Mouse (Mus musculus) urinary bladder, postnatal 36 days (tissue): Measurements from ENCODE around the gene Tbc1d22b.
"Not testable (repeated sequence)": the region's sequence is repeated elsewhere in the genome, so short reads cannot be mapped to it uniquely, and the experiment has no call there.

Experiments
- DNase-seq, 2 experiments: peaks; one replicate each; pipeline ENCODE4 v3.0.0; 2022; ENCODE audit warnings: low spot score in 2 of 2, mixed read lengths in 1 of 2

Tbc1d22b gene

GRCm38 (mm10) chr17:29549543-29550428 is at the start of gene Tbc1d22b, which contains the start of gene Gm17657:
TSS of gene Tbc1d22b (plus strand) at chr17:29549785.
TSS of gene Gm17657 (minus strand) at chr17:29549638.
- DNase-seq: peak; percentile 91 to 94

- DNase-seq: no peak
Measured at GRCm38 (mm10) chr17:29500243-29500740, 49.3 kb upstream of the Tbc1d22b start.

- no peak for DNase-seq
Measured at GRCm38 (mm10) chr17:29500802-29501469, 48.6 kb upstream of the Tbc1d22b start.

- DNase-seq: no peak
Measured at GRCm38 (mm10) chr17:29502005-29502668, 47.4 kb upstream of the Tbc1d22b start.

GRCm38 (mm10) chr17:29502669-29503665 is 46.6 kb upstream of the Tbc1d22b start:
- no peak for DNase-seq

GRCm38 (mm10) chr17:29503700-29504099 is 45.9 kb upstream of the Tbc1d22b start:
- no peak for DNase-seq

- DNase-seq: no peak
Measured at GRCm38 (mm10) chr17:29508927-29509608, 40.5 kb upstream of the Tbc1d22b start.

GRCm38 (mm10) chr17:29510691-29511090 is 38.9 kb upstream of the Tbc1d22b start:
- DNase-seq: no peak

GRCm38 (mm10) chr17:29513044-29513730 is 36.4 kb upstream of the Tbc1d22b start:
- peak; percentile 58 to 74 for DNase-seq

- DNase-seq: peak; percentile 72 to 81
Measured at GRCm38 (mm10) chr17:29514435-29514834, 35.1 kb upstream of the Tbc1d22b start.

- DNase-seq: not testable (repeated sequence)
Measured at GRCm38 (mm10) chr17:29518665-29519064, 30.9 kb upstream of the Tbc1d22b start.

GRCm38 (mm10) chr17:29519731-29520130 is 29.9 kb upstream of the Tbc1d22b start:
- DNase-seq: no peak

- no peak for DNase-seq
Measured at GRCm38 (mm10) chr17:29525613-29526012, 24.0 kb upstream of the Tbc1d22b start.

GRCm38 (mm10) chr17:29528568-29529187 is 20.9 kb upstream of the Tbc1d22b start:
- DNase-seq: no peak

- no peak for DNase-seq
Measured at GRCm38 (mm10) chr17:29530508-29530907, 19.1 kb upstream of the Tbc1d22b start.

- no peak for DNase-seq
Measured at GRCm38 (mm10) chr17:29531278-29531677, 18.3 kb upstream of the Tbc1d22b start.

- no peak for DNase-seq
Measured at GRCm38 (mm10) chr17:29531757-29532384, 17.7 kb upstream of the Tbc1d22b start.

GRCm38 (mm10) chr17:29533866-29534265 is 15.7 kb upstream of the Tbc1d22b start:
- no peak for DNase-seq

- no peak for DNase-seq
Measured at GRCm38 (mm10) chr17:29540426-29540825, 9.2 kb upstream of the Tbc1d22b start.
